Mouse (Mus musculus) midbrain, embryonic 11.5 days (tissue): Measurements from ENCODE around the gene Sh3rf3. TPM values are rescaled to one million over a fixed set of nuclear protein-coding genes. Genes with fewer than 3 reads are reported as not detected.

Source experiments
- ATAC-seq: fragments of 200-750 bp; cut with Nextera tagmentation; 2 replicates; pipeline ENCODE4 v1.8.0; 2017; ENCODE audit warnings: moderate TSS enrichment, moderate library complexity; ENCODE audit not compliant: low FRiP score
- DNase-seq: peaks from one replicate; pipeline ENCODE4 v3.0.0; 2015; ENCODE audit warnings: low spot score; ENCODE audit errors: missing footprints
- H3K27ac ChIP-seq: fragments of 300-500 bp; sonication (generic); 2 replicates; pipeline ENCODE4 v1.5.1; 2014; ENCODE audit warnings: low read depth, low read length
- H3K27me3 ChIP-seq: fragments of 300-500 bp; sonication (generic); 2 replicates; pipeline ENCODE4 v1.6.1; 2014; ENCODE audit warnings: mild to moderate bottlenecking, low read length, moderate library complexity, mixed read lengths; ENCODE audit not compliant: control insufficient read depth, insufficient read depth
- H3K36me3 ChIP-seq: fragments of 300-500 bp; sonication (generic); 2 replicates; pipeline ENCODE4 v1.6.1; 2014; ENCODE audit warnings: mild to moderate bottlenecking, low read length, moderate library complexity, mixed read lengths; ENCODE audit not compliant: control insufficient read depth, insufficient read depth
- H3K4me1 ChIP-seq: fragments of 300-500 bp; sonication (generic); 2 replicates; pipeline ENCODE4 v1.6.1; 2014; ENCODE audit warnings: low read length; ENCODE audit not compliant: control insufficient read depth, insufficient read depth
- H3K4me2 ChIP-seq: fragments of 300-500 bp; sonication (generic); 2 replicates; pipeline ENCODE4 v1.6.1; 2014; ENCODE audit warnings: mild to moderate bottlenecking, moderate library complexity
- H3K4me3 ChIP-seq: fragments of 300-500 bp; sonication (generic); 2 replicates; pipeline ENCODE4 v1.5.1; 2014; ENCODE audit warnings: low read depth, low read length
- H3K9ac ChIP-seq: fragments of 300-500 bp; sonication (generic); 2 replicates; pipeline ENCODE4 v1.6.1; 2014; ENCODE audit warnings: low read length
- H3K9me3 ChIP-seq: fragments of 300-500 bp; sonication (generic); 2 replicates; pipeline ENCODE4 v1.6.1; 2016; ENCODE audit warnings: low read length; ENCODE audit not compliant: control insufficient read depth
- WGBS: fragments of 180-500 bp; shearing (Covaris S2); extraction: QIAGEN DNeasy Blood & Tissue Kit; methylation state at CpG from one replicate; pipeline ENCODE4 v1.1.7; 2014; 5-methylcytosine and 5-hydroxymethylcytosine counted together
- polyA plus RNA-seq: library from polyadenylated mRNA; unstranded; fragments of >200 nt; fragmentation: Nextera tagmentation; extraction: Ambion mirVana; gene quantifications from 2 replicates; pipeline ENCODE4 v1.2.1, GENCODE M21; 2014

The Sh3rf3 gene
- polyA plus RNA-seq, 1 experiment from 2014 or later: 0.51 TPM

GRCm38 (mm10) chr10:58864735-58865134 is 51.6 kb downstream of the Sh3rf3 start:
- Histone ChIP-seq H3K27ac (no peak overlapping the region), H3K27me3 (no peaks in the 10 kb centered on the region), H3K9me3 (no peaks in the 10 kb centered on the region), H3K9ac (no peak overlapping the region), H3K4me1 (no peaks in the 10 kb centered on the region), H3K4me3 (no peak overlapping the region), H3K4me2 (no peak overlapping the region), H3K36me3 (no peaks in the 10 kb centered on the region)
- ATAC-seq (no peak), DNase-seq (no peak)
- 66% methylated on average over 2 of the region's 2 CpGs for WGBS

GRCm38 (mm10) chr10:58867536-58867935 is 54.4 kb downstream of the Sh3rf3 start:
- WGBS: 86% methylated on average over 2 of the region's 2 CpGs
- Histone ChIP-seq H3K4me1 (no peaks in the 10 kb centered on the region), H3K27ac (no peak overlapping the region), H3K36me3 (no peaks in the 10 kb centered on the region), H3K4me3 (no peak overlapping the region), H3K27me3 (no peaks in the 10 kb centered on the region), H3K9me3 (no peaks in the 10 kb centered on the region), H3K9ac (no peak overlapping the region), H3K4me2 (no peak overlapping the region)
- ATAC-seq (no peak), DNase-seq (no peak)

- Histone ChIP-seq H3K27me3 (no peaks in the 10 kb centered on the region), H3K27ac (no peak overlapping the region), H3K36me3 (no peaks in the 10 kb centered on the region), H3K9ac (no peak overlapping the region), H3K4me3 (no peak overlapping the region), H3K9me3 (no peaks in the 10 kb centered on the region), H3K4me1 (no peaks in the 10 kb centered on the region), H3K4me2 (no peak overlapping the region)
- ATAC-seq: no peak
- DNase-seq: no peak
- 94% methylated on average over 1 of the region's 1 CpGs for WGBS
These were observed 56.7 kb downstream of the Sh3rf3 start for GRCm38 (mm10) chr10:58869836-58870235.

GRCm38 (mm10) chr10:58871149-58871820 is 58.1 kb downstream of the Sh3rf3 start:
- H3K4me1 ChIP-seq: no peaks in the 10 kb centered on the region
- no peaks in the 10 kb centered on the region for H3K27me3 ChIP-seq
- no peak overlapping the region for H3K9ac ChIP-seq
- H3K27ac ChIP-seq: no peak overlapping the region
- no peaks in the 10 kb centered on the region for H3K36me3 ChIP-seq
- no peaks in the 10 kb centered on the region for H3K9me3 ChIP-seq
- WGBS: 76% methylated on average over 10 of the region's 10 CpGs
- H3K4me2 ChIP-seq: no peak overlapping the region
- ATAC-seq (no peak), DNase-seq (peak; percentile 71)
- H3K4me3 ChIP-seq: no peak overlapping the region

- H3K9ac ChIP-seq: no peak overlapping the region
- WGBS: 81% methylated on average over 7 of the region's 7 CpGs
- no peaks in the 10 kb centered on the region for H3K36me3 ChIP-seq
- no peaks in the 10 kb centered on the region for H3K9me3 ChIP-seq
- DNase-seq (no peak), ATAC-seq (no peak)
- H3K27me3 ChIP-seq: no peaks in the 10 kb centered on the region
- H3K27ac ChIP-seq: no peak overlapping the region
- H3K4me1 ChIP-seq: no peaks in the 10 kb centered on the region
- no peak overlapping the region for H3K4me2 ChIP-seq
- no peak overlapping the region for H3K4me3 ChIP-seq
These were observed 58.8 kb downstream of the Sh3rf3 start for GRCm38 (mm10) chr10:58871821-58872577.

GRCm38 (mm10) chr10:58877835-58878234 is 64.7 kb downstream of the Sh3rf3 start:
- Histone ChIP-seq H3K27me3 (no peaks in the 10 kb centered on the region), H3K4me1 (no peaks in the 10 kb centered on the region), H3K4me3 (no peak overlapping the region), H3K9ac (no peak overlapping the region), H3K36me3 (no peaks in the 10 kb centered on the region), H3K4me2 (no peak overlapping the region), H3K27ac (no peak overlapping the region), H3K9me3 (no peaks in the 10 kb centered on the region)
- 90% methylated on average over 4 of the region's 4 CpGs for WGBS
- ATAC-seq (no peak), DNase-seq (peak; percentile 56)

- DNase-seq: no peak
- Histone ChIP-seq H3K4me3 (no peak overlapping the region), H3K4me1 (no peaks in the 10 kb centered on the region), H3K36me3 (no peaks in the 10 kb centered on the region), H3K27me3 (no peaks in the 10 kb centered on the region), H3K9ac (no peak overlapping the region), H3K9me3 (no peaks in the 10 kb centered on the region), H3K4me2 (no peak overlapping the region), H3K27ac (no peak overlapping the region)
- no peak for ATAC-seq
- 87% methylated on average over 4 of the region's 4 CpGs for WGBS
These were observed 65.5 kb downstream of the Sh3rf3 start for GRCm38 (mm10) chr10:58878636-58879035.

GRCm38 (mm10) chr10:58882741-58883140 is 69.6 kb downstream of the Sh3rf3 start:
- no peaks in the 10 kb centered on the region for H3K36me3 ChIP-seq
- no peaks in the 10 kb centered on the region; the same call in 1 of the 2 replicates for H3K9me3 ChIP-seq
- no peak overlapping the region for H3K4me2 ChIP-seq
- no peaks in the 10 kb centered on the region for H3K4me1 ChIP-seq
- H3K27ac ChIP-seq: no peak overlapping the region
- ATAC-seq (no peak), DNase-seq (no peak)
- 77% methylated on average over 2 of the region's 2 CpGs for WGBS
- peaks cover 2% of the 10 kb centered on the region; the same call in 1 of the 2 replicates for H3K27me3 ChIP-seq
- H3K9ac ChIP-seq: no peak overlapping the region
- no peak overlapping the region for H3K4me3 ChIP-seq

- WGBS: 35% methylated on average over 5 of the region's 5 CpGs
- no peaks in the 10 kb centered on the region; the same call in 1 of the 2 replicates for H3K9me3 ChIP-seq
- peaks cover 2% of the 10 kb centered on the region; the same call in 1 of the 2 replicates for H3K27me3 ChIP-seq
- DNase-seq: peak; percentile 37
- H3K4me2 ChIP-seq: no peak overlapping the region
- H3K4me3 ChIP-seq: no peak overlapping the region
- H3K9ac ChIP-seq: no peak overlapping the region
- no peak for ATAC-seq
- H3K4me1 ChIP-seq: no peaks in the 10 kb centered on the region
- no peak overlapping the region for H3K27ac ChIP-seq
- H3K36me3 ChIP-seq: no peaks in the 10 kb centered on the region
These were observed 72.2 kb downstream of the Sh3rf3 start for GRCm38 (mm10) chr10:58885351-58885750.
